Mouse (Mus musculus) ES-E14 (cell line): ENCODE data around the gene Lmnb2.

Experiments
- MAFK ChIP-seq: IDR thresholded peaks from 2 replicates; pipeline ENCODE4 v1.6.1; 2014; ENCODE audit warnings: mild to moderate bottlenecking, low read depth, low read length, inconsistent platforms; ENCODE audit not compliant: insufficient read depth
- ZC3H11A ChIP-seq: IDR thresholded peaks from 2 replicates; pipeline ENCODE4 v1.6.1; 2012; ENCODE audit warnings: low read depth, mild to moderate bottlenecking, inconsistent platforms, low read length, borderline replicate concordance
- ZNF384 ChIP-seq: IDR thresholded peaks from 2 replicates; pipeline ENCODE4 v1.6.1; 2012; ENCODE audit warnings: low read depth, low read length, inconsistent platforms

- no peak for TF ChIP-seq MAFK
- no peak for TF ChIP-seq ZNF384
- TF ChIP-seq ZC3H11A: no peak
Observed at GRCm38 (mm10) chr10:80954415-80954814, 36.4 kb upstream of the Lmnb2 start.
